Mouse (Mus musculus) monocyte, adult 5-6 weeks (primary cell): Measurements from ENCODE around the gene Fbxo27. TPM values are rescaled to one million over a fixed set of nuclear protein-coding genes. Genes with fewer than 3 reads are reported as not detected.
"Not testable (repeated sequence)": the region's sequence is repeated elsewhere in the genome, so short reads cannot be mapped to it uniquely, and the experiment has no call there.

Experiments
- ATAC-seq: fragments of 153-309, 156-312 bp; replicated peaks from 2 replicates; pipeline ENCODE4 v1.8.0; 2017; ENCODE audit warnings: mild to moderate bottlenecking; ENCODE audit not compliant: low TSS enrichment, insufficient number of reproducible peaks, severe bottlenecking, poor library complexity, low FRiP score
- total RNA-seq: library from RNA; stranded (forward); fragments of 200-1000, 200-491, 200-594 nt; gene quantifications from 3 replicates; pipeline ENCODE4 v1.2.3, GENCODE M21; 2017

The Fbxo27 gene
- total RNA-seq, 1 experiment from 2014 or later = 1.3 TPM

DNA sequence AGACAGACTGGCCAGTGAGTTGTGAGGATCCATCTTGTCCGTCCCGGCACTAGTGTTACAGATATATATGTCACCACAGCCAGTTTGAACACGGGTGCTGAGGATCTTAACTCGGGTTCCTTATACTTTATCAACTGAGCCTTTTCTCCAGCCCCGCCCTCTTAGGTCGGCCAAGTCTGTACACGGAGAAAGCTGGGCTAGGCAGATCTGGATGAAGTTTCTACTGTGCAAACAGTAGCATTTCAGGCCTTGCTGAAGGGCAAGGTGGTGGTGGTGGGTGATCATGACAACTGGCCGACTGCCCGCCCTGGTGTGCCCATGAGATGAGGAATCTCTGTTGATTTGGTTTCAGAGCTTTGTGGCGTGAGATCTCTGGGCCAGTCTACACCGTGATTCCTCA, 4.6 kb downstream of the Fbxo27 start:
- ATAC-seq = no peak

DNA sequence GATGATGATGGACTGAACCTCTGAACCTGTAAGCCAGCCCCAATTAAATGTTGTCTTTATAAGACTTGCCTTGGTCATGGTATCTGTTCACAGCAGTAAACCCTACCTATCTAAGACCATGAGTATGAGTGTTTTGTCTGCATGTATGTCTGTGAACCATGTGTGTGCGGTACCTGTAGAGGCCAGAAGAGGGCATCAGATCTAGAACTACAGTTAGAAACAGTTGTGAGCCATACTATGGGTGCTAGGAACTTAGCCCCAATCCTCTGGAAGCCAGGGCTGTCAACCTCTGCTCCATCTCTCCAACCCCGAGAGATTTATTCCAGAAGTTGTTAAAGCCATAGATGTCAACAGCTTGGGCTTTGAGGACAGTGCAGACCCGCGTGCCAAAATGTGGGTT, 7.6 kb downstream of the Fbxo27 start:
- ATAC-seq = no peak

DNA sequence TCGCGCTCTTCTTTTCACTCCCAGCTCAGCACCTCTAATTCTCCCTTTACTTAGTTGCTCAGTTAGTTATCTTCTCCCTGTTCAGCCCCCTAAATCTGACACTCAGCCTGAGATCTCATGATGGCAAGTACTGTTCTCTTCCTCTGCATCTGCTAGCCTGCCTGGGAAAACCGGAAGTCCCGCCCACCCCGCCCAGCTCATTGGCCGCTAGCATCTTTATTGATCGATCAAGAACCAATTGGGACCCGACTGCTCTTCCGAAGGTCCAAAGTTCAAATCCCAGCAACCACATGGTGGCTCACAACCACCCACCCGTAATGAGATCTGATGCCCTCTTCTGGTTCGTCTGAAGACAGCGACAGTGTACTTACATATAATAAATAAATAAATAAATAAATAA, 8.7 kb downstream of the Fbxo27 start:
- ATAC-seq = not testable (repeated sequence)

DNA sequence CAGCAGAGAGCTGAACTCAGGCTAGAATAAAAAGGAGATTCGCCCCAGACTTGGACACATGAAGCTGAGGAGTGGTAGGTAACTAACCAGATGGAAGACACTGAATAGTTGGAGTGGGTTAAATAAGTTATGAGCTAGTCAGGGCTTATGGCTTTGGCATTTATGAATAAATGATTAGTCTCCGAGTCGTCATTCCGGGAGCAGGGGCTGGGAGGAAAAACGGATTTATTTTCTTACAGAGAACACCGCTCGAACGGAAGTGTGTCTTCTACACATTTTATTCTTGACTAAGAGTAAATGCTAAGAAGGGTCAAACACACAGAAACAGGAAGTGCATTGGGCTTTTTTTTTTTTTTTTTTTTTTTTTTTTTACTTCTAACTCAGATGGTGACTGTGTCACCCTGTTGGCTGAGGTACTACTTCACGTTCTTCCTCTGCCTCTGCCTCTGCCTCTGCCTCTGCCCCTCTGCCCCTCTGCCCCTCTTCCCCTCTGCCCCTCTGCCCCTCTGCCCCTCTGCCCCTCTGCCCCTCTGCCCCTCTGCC, 10.0 kb downstream of the Fbxo27 start:
- no peak for ATAC-seq

DNA sequence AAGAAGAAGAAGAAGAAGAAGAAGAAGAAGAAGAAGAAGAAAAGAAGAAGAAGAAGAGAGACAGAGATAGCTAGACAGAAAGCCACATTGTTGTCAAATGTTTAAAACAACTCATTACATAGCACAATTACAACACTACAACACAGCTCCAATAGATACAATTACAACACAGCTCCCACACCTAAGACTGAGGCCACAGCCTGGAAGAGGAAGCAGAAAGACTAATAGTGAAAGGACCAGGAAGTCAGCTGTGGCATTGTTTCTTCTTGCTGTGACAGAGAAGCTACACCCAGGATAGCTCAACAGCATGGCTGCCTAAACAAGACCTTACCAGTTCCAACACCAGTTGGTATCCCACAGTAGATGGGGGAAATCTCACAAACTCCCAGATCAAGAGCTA, 16.8 kb downstream of the Fbxo27 start:
- ATAC-seq = 0 out of 2 replicates have a peak, but pooled peaks have one; percentile 35

DNA sequence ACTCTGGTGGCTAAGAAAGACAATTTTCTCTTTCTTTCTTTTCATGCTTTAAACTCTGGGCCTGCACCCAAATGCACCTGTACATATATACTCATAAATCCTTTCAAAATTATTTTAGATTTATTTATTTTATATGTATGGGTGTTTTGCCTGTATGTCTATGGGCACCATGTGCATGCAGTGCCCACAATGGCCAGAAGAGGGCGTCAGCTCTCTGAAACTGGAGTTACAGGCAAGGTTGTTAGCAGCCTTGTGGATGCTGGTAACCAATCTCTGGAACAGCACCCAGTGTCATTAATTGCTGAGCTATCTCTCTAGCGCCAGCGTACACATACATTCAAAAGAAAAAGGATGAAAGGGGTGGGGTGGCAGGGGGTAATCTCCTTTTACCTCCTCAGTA, 18.3 kb downstream of the Fbxo27 start:
- no peak for ATAC-seq

DNA sequence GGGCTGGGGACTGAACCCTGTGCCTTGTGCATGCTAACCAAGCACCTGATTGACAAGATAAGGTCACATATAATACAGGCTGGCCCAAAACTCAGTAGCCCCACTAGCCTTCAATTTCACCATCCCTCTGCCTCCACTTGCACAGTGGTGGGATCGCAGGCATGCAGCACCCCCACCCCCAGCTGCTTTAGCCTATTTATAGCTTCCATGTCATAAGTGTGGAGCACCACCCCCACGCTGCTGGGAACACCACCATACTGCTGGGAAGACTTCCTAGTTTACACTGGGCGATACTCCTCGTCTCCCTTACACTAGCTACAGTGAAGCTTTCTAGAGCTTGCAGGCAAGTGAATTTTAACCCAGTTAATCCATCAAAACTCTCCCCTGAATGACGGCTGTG, 22.0 kb downstream of the Fbxo27 start:
- ATAC-seq = no peak

DNA sequence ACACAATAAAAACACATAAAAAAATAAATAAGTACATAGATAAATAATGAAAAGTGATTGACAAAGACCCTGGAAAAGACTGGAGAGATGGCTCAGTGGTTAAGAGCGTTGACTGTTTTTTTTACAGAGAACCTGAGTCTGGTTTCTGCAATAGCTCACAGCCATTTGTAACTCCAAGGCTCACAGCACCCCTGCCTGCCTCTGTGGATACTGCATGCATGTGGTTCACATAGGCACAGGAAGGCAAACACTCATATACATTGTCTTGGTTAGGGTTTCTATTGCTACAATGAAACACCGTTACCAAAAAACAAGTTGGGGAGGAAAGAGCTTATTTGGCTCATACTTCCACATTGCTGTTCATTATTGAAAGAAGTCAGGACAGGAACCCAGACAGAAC, 22.9 kb downstream of the Fbxo27 start:
- no peak for ATAC-seq

DNA sequence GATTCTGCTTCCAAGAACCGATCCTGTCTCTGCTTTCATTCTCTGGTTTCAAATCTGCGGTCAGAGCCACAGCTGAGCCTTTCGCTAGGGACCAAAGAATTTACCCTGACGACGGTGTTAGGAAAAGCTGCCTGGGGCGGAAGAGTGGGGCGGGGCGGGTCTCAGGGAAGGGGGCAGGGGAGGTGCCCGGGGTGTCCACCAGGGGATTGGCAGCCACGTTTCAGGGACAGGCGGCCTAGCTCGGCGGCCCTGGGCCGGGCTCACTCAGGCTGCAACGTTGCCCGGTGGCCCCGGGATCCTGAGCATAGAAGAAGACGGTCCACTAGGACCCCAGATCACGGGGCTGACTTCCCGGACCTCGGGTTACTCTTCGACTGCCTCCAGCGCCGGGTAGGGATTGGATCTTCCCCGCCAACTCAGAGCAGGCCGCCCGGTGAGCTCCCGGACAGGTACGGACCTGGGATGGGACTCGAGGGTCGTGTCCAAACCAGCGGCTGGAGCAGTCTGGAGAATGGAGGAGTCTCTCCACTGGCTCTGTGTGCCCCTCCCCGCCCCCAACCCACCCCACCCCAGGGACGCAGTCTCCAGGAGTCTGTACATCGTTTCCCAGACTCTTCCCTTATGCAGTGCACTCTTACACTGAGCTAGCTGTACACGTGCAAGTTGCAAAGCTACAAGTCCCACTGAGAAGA, 24.1 kb downstream of the Fbxo27 start, which contains the start of gene Fbxo17:
Gene Fbxo17 (plus strand): TSS at position 215 of the 692 bp plus-strand sequence.
- peak; percentile 36; the same call in 1 of the 2 replicates for ATAC-seq

DNA sequence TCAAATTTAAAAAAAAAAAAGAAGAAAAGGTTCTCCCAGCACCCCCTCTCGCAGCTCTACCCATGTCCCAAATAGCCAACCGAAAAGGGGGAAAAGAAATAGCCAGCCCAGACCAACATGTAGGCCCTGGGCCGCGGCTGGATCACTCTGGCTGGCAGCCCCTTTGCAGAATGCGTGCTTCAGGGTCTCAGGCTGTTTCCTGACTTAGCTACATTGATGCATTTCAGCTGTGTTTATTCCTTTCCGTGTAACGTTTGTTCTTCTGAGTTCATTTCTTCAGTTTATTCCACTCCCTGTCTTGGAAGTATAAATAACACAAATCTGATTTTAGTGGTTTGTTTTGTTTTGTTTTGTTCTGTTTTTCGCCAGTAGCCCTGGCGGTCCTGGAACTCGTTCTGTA, 25.1 kb downstream of the Fbxo27 start:
- ATAC-seq = no peak

DNA sequence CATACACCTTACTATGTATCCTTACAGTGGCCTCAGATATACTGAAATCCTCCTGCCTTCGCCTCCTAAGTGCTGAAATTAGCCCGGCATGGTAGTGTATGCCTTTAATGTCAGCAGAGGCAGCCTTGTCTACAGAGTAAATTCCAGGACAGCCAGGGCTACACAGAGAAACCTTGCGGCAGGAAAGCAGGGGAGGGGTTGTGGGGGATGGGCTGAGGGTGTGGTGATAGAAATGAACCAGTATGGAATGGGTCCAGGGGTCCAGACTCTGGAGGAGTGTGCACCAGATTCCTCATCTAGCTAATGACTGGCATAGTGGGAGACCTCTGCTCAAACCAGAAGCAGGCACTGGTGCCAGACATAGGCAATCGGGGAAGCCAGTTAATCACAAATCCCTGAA, 26.5 kb downstream of the Fbxo27 start:
- ATAC-seq = no peak

DNA sequence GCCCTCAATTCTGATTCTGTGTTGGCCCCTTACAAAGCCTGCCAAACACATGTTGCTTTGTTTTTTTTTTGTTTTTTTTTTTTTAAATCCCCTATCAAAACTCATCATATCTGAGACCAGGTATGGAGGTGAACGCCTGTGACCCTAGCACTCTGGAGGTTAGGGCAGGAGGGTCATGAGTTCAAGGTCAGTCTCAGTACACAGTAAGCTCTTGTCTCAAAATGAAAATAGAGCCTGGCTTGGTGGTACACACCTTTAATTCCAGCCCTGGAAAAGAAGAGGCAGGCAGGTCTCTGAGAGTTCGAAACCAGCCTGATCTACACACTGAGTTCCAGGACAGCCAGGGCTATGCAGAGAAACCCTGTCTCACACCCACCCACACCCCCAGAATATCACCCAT, 27.0 kb downstream of the Fbxo27 start:
- no peak for ATAC-seq

DNA sequence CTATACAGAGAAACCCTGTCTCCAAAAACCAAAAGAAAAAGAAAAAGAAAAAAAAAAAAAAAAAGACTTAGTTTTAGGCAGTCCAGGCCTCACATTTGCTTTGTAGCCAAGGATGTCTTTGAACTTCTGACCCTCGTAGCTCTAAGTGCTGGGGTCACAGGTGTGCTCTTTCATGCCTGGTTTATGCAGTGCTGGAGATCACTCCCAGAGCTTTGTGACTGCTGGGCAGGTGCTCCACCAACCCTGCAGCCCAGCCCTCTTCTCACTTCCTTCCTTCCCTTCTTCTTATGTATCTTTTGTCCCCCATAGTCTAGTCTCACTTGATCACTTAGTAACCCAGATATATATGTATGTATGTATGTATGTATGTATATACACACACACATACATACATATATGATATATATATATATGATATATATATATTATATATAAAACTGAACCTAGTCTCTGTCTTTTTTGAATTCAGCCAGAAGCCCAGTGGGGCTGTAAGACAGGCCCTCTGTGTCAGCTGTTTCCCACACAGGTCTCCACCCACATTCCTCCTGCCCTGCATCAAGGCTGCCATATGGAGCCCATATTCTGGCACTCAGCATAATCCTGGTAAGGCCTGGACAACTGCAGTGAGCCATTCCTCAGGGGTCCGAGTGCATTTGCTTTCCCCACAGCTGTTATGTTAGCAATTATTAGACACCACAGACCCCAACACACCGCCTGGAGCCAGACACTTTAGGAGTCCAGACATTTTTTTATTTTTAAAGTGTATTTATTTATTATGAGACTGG, 28.3 kb downstream of the Fbxo27 start:
- ATAC-seq = no peak

DNA sequence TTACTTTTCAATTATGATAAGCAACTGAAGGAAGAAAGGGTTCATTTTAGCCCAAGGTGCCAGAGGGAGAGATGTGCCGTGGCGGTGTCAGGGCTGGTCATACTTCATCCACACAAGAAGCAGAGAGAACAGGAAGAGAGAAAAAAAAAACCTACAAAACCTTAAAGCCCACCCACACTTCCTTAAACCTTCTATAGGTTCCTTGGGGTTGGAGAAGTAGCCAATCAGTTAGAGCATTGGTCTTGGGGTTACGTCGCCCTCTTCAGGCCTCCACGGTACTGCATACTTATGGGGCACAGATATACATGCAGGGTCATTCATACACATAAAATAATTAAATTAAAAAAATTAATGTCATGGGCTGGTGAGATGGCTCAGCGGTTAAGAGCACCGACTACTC, 29.4 kb downstream of the Fbxo27 start:
- no peak for ATAC-seq

DNA sequence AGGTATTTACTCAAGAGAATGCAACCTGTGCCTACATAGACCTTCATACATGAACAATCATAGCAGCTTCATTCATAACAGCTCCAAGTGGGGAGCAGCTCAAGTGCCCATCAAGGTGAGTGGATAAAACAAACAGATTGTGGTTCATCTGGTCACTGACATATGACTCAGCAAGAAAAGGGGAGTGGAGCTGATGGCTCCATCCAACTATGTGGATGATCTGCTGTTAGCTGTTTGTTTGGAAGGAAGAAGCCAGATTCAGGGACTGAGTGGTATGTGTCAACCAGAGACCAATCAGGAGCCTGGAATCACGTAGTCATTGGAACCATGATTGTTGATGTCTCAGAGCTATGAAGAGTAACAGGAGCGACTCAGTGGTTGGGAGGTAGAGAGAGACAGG, 32.0 kb downstream of the Fbxo27 start:
- no peak for ATAC-seq

DNA sequence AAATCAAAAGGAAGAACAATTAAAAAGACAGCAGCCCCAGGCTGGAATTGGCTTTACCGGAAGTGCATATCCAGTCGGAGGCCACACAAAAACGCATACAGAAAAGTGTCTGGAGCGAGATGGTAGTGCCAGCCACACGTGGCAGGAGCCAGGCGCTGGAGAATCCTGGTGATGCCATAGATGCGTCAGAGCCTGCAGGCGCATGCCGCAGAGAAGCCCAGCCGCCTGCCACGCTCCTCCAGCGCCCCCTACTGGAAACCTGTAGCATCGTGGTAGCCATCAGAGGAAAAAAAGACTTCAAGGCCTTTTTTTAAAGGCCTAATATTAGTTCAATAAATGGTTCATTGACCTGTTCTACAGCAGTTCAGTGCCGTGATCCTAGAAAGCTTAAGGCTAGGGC, 34.0 kb downstream of the Fbxo27 start:
- ATAC-seq = 0 out of 2 replicates have a peak, but pooled peaks have one; percentile 48

DNA sequence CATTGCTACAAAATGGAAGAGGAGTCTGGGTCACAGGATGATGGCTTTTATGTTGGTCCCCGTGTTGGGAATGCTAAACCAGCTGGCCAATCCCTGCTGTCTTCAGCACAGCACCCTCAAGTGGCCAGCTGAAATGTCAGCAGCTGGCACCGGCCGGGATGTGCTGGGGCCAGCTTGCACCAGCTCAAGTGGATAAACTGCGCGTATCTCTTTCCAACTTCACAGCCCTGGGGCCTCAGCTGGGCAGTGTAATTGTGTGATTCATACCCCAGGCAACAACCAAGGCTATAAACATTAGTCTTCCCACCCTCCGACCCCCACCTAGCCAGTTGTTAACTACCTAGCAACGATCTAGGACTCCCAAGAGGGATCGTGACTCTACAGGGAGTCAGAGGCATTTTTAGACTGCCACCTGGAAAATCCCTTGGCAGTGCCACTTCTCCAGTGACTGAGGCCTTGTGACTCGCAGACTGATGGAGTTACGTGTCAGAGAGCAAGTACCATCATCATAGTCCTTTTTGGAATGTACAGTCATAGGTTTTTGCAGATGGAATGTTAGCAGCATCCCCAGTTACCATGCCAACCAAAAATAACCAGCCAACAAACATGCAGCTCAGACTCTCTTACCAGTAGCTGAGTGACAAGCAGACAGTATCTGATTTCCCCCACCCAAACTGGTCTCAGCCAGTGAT, 35.1 kb downstream of the Fbxo27 start:
- no peak for ATAC-seq

DNA sequence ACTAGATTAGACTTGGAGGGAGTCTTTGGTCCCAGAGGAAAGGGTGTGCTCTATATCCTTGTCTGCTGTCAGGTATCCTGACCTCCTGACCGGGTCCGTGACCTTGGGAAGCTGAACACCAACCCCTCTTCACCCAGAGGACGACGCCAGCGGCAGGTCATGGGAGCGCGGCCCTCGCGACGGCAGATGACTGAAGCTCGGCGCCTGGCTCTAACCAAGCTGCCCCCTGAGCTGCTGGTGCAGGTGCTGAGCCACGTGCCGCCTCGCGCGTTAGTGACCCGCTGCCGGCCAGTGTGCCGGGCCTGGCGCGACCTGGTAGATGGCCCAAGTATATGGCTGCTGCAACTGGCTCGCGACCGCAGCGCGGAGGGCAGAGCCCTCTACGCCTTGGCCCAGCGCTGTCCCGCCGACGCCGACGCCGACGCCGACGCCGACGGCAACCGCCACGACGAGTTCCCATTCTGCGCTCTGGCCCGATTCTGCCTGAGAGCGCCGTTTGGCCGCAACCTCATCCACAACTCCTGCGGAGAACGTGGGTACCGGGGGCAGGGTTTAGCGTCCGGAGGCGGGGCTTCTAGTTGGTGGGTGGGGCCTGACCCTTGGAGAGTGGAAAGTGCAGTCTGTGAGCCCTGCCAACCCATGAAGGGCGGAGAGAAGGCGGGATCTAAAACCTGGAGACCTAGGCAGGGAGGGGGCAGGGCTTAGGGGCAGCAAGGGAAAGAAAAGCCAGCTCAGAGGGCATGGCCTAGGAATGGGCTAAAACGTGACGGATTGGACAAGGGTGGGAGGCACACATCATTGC, 39.9 kb downstream of the Fbxo27 start:
- ATAC-seq = peak; percentile 84

DNA sequence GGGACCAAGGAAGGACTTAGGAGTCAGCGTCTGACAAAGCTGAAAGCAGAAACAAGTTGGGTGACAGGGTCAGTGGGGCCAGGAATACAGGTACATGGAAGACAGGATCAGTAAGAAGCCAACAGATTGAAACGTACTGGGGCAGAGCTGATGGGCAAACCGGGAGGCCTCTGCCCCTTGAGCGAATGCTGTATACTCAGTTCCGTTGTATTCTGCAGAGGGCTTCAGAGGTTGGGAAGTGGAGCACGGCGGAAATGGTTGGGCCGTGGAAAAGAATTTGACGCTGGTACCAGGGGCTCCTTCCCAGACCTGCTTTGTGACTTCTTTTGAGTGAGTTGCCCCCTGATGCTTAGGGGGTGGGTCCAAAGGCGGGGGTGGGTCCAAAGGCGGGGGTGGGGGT, 40.6 kb downstream of the Fbxo27 start:
- ATAC-seq = no peak
